Mouse (Mus musculus) small intestine, adult 2 months (tissue): ENCODE results near the gene Timp4. TPM values are rescaled to one million over a fixed set of nuclear protein-coding genes. Genes with fewer than 3 reads are reported as not detected.

ENCODE experiments used
- H3K27ac ChIP-seq: fragments of 200-500 bp; 2 replicates; pipeline ENCODE4 v1.5.1; 2012; ENCODE audit warnings: low read depth, low read length, control low read depth, inconsistent platforms; ENCODE audit not compliant: insufficient read depth
- H3K27me3 ChIP-seq: fragments of 200-500 bp; 2 replicates; pipeline ENCODE4 v1.6.1; 2012; ENCODE audit warnings: mild to moderate bottlenecking, moderate library complexity, low read length, inconsistent platforms; ENCODE audit not compliant: control insufficient read depth, insufficient read depth
- H3K36me3 ChIP-seq: fragments of 200-500 bp; 2 replicates; pipeline ENCODE4 v1.6.1; 2012; ENCODE audit warnings: mild to moderate bottlenecking, low read length, control low read depth, inconsistent platforms; ENCODE audit not compliant: control insufficient read depth, insufficient read depth
- H3K4me1 ChIP-seq: fragments of 200-500 bp; 2 replicates; pipeline ENCODE4 v1.6.1; 2012; ENCODE audit warnings: low read length, inconsistent platforms, mixed read lengths; ENCODE audit not compliant: control insufficient read depth, insufficient read depth, insufficient read length
- H3K4me3 ChIP-seq: fragments of 200-500 bp; 2 replicates; pipeline ENCODE4 v1.5.1; 2012; ENCODE audit warnings: low read depth, mild to moderate bottlenecking, control low read depth, inconsistent platforms, low read length, moderate library complexity
- CTCF ChIP-seq: fragments of 200-500 bp; IDR thresholded peaks from 2 replicates; pipeline ENCODE4 v1.5.1; 2012; ENCODE audit warnings: low read depth, mild to moderate bottlenecking, control low read depth, inconsistent platforms, low read length, moderate library complexity, mixed read lengths; ENCODE audit not compliant: insufficient replicate concordance, insufficient read length; ENCODE audit errors: extremely low read depth
- POLR2A ChIP-seq: fragments of 200-500 bp; IDR thresholded peaks from 2 replicates; pipeline ENCODE4 v1.6.1; 2012; ENCODE audit warnings: low read depth, mild to moderate bottlenecking, control low read depth, inconsistent platforms, low read length, moderate library complexity
- WGBS: fragments of 180-500 bp; shearing (Covaris S2); methylation state at CpG from one replicate; pipeline ENCODE4 v1.1.7; 2018; 5-methylcytosine and 5-hydroxymethylcytosine counted together
- polyA plus RNA-seq: library from polyadenylated mRNA; depleted of rRNA; stranded (reverse); fragments of >200 nt; gene quantifications from 2 replicates; pipeline ENCODE4 v1.2.3, GENCODE M21; 2012

The Timp4 gene
- polyA plus RNA-seq, 1 experiment = 0.09 TPM

GRCm38 (mm10) chr6:115239335-115239734 lies 12.7 kb downstream of the Timp4 start:
- TF ChIP-seq CTCF = no peak
- TF ChIP-seq POLR2A = no peak
- Histone ChIP-seq H3K36me3 (no peaks in the 10 kb centered on the region), H3K4me1 (no peaks in the 10 kb centered on the region), H3K27ac (no peak overlapping the region), H3K4me3 (no peak overlapping the region), H3K27me3 (no peaks in the 10 kb centered on the region)
- 93% methylated on average over 7 of the region's 7 CpGs for whole genome bisulfite sequencing

GRCm38 (mm10) chr6:115238031-115239027 lies 13.7 kb downstream of the Timp4 start:
- Histone ChIP-seq H3K4me3 (no peak overlapping the region), H3K27ac (no peak overlapping the region), H3K36me3 (no peaks in the 10 kb centered on the region), H3K4me1 (no peaks in the 10 kb centered on the region), H3K27me3 (no peaks in the 10 kb centered on the region)
- no peak for TF ChIP-seq POLR2A
- WGBS = 79% methylated on average over 9 of the region's 9 CpGs

GRCm38 (mm10) chr6:115232562-115232961 lies 19.4 kb downstream of the Timp4 start:
- WGBS = 82% methylated on average over 1 of the region's 1 CpGs
- Histone ChIP-seq H3K4me3 (no peak overlapping the region), H3K27me3 (no peaks in the 10 kb centered on the region), H3K27ac (no peak overlapping the region), H3K36me3 (no peaks in the 10 kb centered on the region), H3K4me1 (no peaks in the 10 kb centered on the region)
- no peak for TF ChIP-seq CTCF

GRCm38 (mm10) chr6:115231836-115232235 lies 20.2 kb downstream of the Timp4 start:
- Histone ChIP-seq H3K36me3 (no peaks in the 10 kb centered on the region), H3K27me3 (no peaks in the 10 kb centered on the region), H3K4me3 (no peak overlapping the region), H3K4me1 (no peaks in the 10 kb centered on the region), H3K27ac (no peak overlapping the region)
- no peak for TF ChIP-seq POLR2A
- 47% methylated on average over 4 of the region's 4 CpGs for WGBS

- no peaks in the 10 kb centered on the region for H3K36me3 ChIP-seq
- no peaks in the 10 kb centered on the region for H3K27me3 ChIP-seq
- TF ChIP-seq CTCF = no peak
- TF ChIP-seq POLR2A = no peak
- 35% methylated on average over 3 of the region's 3 CpGs for WGBS
- H3K4me1 ChIP-seq = no peaks in the 10 kb centered on the region
- no peak overlapping the region for H3K4me3 ChIP-seq
- no peak overlapping the region for H3K27ac ChIP-seq
Observed at GRCm38 (mm10) chr6:115230557-115230956, 21.4 kb downstream of the Timp4 start.

- no peak for TF ChIP-seq POLR2A
- peak; percentile 76 for TF ChIP-seq CTCF
- no peaks in the 10 kb centered on the region; the same call in 1 of the 2 replicates for H3K27me3 ChIP-seq
- H3K36me3 ChIP-seq = no peaks in the 10 kb centered on the region
- H3K4me3 ChIP-seq = no peak overlapping the region
- H3K4me1 ChIP-seq = no peaks in the 10 kb centered on the region
- 6% methylated on average over 2 of the region's 2 CpGs for WGBS
- no peak overlapping the region for H3K27ac ChIP-seq
Observed at GRCm38 (mm10) chr6:115227529-115227928, 24.5 kb downstream of the Timp4 start.

GRCm38 (mm10) chr6:115227043-115227442 lies 25.0 kb downstream of the Timp4 start, which contains the start of gene Gm17482:
Gene Gm17482, plus strand, starts transcription at chr6:115227343.
- H3K4me3 ChIP-seq = no peak within 1 kb of the TSS
- H3K27me3 ChIP-seq = no peaks in the 10 kb centered on the region; the same call in 1 of the 2 replicates
- WGBS = 81% methylated on average over 4 of the region's 4 CpGs
- H3K27ac ChIP-seq = no peak within 1 kb of the TSS
- H3K4me1 ChIP-seq = no peaks in the 10 kb centered on the region
- H3K36me3 ChIP-seq = no peaks in the 10 kb centered on the region
- TF ChIP-seq POLR2A (no peak), CTCF (no peak)
